Mouse (Mus musculus): ENCODE data around the gene Bysl.

- no peak for TF ChIP-seq CTCF (IDR thresholded peaks at IDR 0.05; ENCODE audit: low read depth)
- no peak for TF ChIP-seq EP300 (IDR thresholded peaks at IDR 0.05; ENCODE audit: low read depth)
These were observed 44.4 kb upstream of the Bysl start for GRCm38 (mm10) chr17:47655697-47656096.
